Mouse (Mus musculus): ENCODE results near the gene 9530003J23Rik. TPM values are rescaled to one million over a fixed set of nuclear protein-coding genes. Genes with fewer than 3 reads are reported as not detected.
"Not testable (repeated sequence)": the region's sequence is repeated elsewhere in the genome, so short reads cannot be mapped to it uniquely, and the experiment has no call there.

Gene 9530003J23Rik
- polyA plus RNA-seq, 1 experiment from 2014 or later, result not detected

DNA sequence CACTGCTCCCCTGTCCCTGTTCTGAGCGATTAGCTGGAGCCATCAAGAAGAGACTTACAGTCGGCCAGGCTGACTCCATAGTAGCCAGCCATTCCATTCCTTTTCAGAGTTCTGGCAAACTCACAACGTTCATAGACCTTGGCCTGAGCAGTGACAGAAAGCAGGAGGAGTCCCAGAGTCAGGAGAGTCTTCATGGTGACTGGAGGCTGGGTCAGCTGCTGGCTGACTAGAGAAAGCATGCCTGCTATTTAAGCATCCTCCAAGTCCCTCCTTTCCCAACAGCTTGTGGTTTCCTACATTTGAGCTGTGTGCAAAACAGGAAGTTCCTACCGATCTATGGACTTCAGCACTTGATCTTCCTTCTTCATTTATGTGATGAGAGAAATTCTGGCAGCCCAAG is 43.5 kb upstream of the 9530003J23Rik start, which contains the start of gene Lyz2:
TSS of gene Lyz2 (minus strand) at position 273 of the 400 bp plus-strand sequence.
- Histone ChIP-seq H3K9me3 (replicated peaks; ENCODE audit: control insufficient read depth, low read length) (no peaks in the 10 kb centered on the region), H3K4me1 (ENCODE audit: control insufficient read depth, low read depth, low read length) (no peaks in the 10 kb centered on the region), H3K27me3 (ENCODE audit: control insufficient read depth, insufficient read depth, low read depth, low read length) (no peaks in the 10 kb centered on the region), H3K27ac (ENCODE audit: low read length) (peak within 1 kb of the TSS; percentile 48; the same call in 1 of the 2 replicates), H3K9ac (ENCODE audit: low read depth, low read length) (no peak within 1 kb of the TSS), H3K4me3 (ENCODE audit: low read depth, low read length) (peak within 1 kb of the TSS; percentile 38), H3K36me3 (ENCODE audit: control insufficient read depth, insufficient read depth) (no peaks in the 10 kb centered on the region), H3K4me2 (ENCODE audit: low read depth, low read length) (no peak within 1 kb of the TSS)
- peak; percentile 48; the same call in 1 of the 2 replicates for ATAC-seq (ENCODE audit: low read depth)
- 10% methylated on average over 4 of the region's 4 CpGs for WGBS (ENCODE audit: insufficient replicate concordance)

DNA sequence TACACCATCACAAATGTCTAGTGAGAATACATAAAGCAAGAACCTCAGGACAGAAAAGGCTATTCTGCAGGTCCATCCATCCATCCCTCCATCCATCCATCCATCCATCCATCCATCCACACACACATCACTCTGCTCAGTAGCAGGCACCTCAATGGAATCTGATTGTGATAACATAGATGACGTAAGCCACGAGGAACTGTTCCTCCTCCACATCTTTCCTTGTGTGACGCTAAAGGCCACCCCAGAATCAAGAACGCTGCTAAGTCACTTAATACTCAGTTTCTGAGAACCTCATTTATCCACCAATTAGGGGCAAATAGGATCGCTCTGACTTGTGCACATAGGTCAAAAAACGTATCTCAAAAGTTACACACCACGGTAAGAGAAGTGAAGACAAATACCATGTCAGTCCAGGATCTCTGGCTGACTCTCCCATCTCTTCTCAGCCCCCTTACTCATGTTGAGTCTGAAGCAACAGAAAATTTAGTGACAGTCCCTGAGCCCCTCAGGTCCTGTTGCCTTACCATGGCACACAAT is 42.9 kb upstream of the 9530003J23Rik start:
- Histone ChIP-seq H3K4me2 (ENCODE audit: low read depth, low read length) (no peak overlapping the region), H3K27ac (ENCODE audit: low read length) (peak overlapping the region; percentile 48; the same call in 1 of the 2 replicates)

DNA sequence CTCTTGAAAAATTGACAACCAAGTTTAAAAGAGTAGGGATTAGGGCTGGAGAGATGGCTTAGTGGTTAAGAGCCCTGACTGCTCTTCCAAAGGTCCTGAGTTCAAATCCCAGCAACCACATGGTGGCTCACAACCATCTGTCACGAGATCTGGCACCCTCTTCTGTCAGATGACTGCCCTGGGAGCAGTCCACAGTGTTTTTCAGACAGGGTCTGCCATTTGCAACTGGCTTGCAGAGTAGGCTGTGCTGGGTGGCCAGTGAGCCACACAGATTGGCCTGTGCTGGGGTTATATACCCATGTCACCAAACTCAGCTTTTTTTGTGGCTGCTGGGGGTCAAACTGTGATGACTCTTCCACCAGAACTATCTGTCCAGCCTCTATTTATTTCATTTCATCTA is 41.5 kb upstream of the 9530003J23Rik start:
- Histone ChIP-seq H3K9me3 (replicated peaks; ENCODE audit: control insufficient read depth, low read length) (no peaks in the 10 kb centered on the region), H3K4me2 (ENCODE audit: low read depth, low read length) (no peak overlapping the region), H3K36me3 (ENCODE audit: control insufficient read depth, insufficient read depth) (no peaks in the 10 kb centered on the region), H3K27me3 (ENCODE audit: control insufficient read depth, insufficient read depth, low read depth, low read length) (no peaks in the 10 kb centered on the region), H3K4me3 (ENCODE audit: low read depth, low read length) (peak overlapping the region; percentile 21; the same call in 1 of the 2 replicates), H3K9ac (ENCODE audit: low read depth, low read length) (no peak overlapping the region), H3K27ac (ENCODE audit: low read length) (no peak overlapping the region), H3K4me1 (ENCODE audit: control insufficient read depth, low read depth, low read length) (no peaks in the 10 kb centered on the region)
- WGBS (ENCODE audit: insufficient replicate concordance), result 19% methylated on average over 1 of the region's 1 CpGs
- no peak for ATAC-seq (ENCODE audit: low read depth)

More for the DNA sequence above, 42.9 kb upstream of the 9530003J23Rik start:
- H3K36me3 ChIP-seq (ENCODE audit: control insufficient read depth, insufficient read depth), result no peaks in the 10 kb centered on the region
- 49% methylated on average over 7 of the region's 7 CpGs for WGBS (ENCODE audit: insufficient replicate concordance)
- H3K4me3 ChIP-seq (ENCODE audit: low read depth, low read length), result peak overlapping the region; percentile 38
- no peaks in the 10 kb centered on the region for H3K9me3 ChIP-seq (replicated peaks; ENCODE audit: control insufficient read depth, low read length)
- no peak for ATAC-seq (ENCODE audit: low read depth)
- no peaks in the 10 kb centered on the region for H3K27me3 ChIP-seq (ENCODE audit: control insufficient read depth, insufficient read depth, low read depth, low read length)
- no peaks in the 10 kb centered on the region for H3K4me1 ChIP-seq (ENCODE audit: control insufficient read depth, low read depth, low read length)
- H3K9ac ChIP-seq (ENCODE audit: low read depth, low read length), result no peak overlapping the region

DNA sequence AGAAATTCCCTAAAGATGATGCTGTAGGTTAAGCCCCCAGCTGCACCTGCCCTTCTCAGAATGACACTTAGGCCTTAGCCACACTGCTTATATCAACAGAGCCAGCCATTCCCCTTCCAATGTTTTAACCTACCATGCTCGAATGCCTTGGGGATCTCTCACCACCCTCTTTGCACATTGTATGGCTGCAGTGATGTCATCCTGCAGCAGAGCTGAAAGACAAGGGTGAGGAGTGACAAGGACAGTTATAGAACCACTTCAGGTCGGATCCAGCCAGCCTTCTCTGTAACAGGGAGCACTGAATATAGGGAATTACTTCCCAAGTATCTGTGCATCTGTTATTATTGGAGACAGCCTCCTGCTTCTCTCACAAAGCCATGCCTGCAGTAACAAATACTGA is 40.0 kb upstream of the 9530003J23Rik start:
- H3K36me3 ChIP-seq (ENCODE audit: control insufficient read depth, insufficient read depth); H3K27me3 ChIP-seq (ENCODE audit: control insufficient read depth, insufficient read depth, low read depth, low read length); H3K4me3 ChIP-seq (ENCODE audit: low read depth, low read length); H3K27ac ChIP-seq (ENCODE audit: low read length); ATAC-seq (ENCODE audit: low read depth); H3K9me3 ChIP-seq (replicated peaks; ENCODE audit: control insufficient read depth, low read length); H3K4me2 ChIP-seq (ENCODE audit: low read depth, low read length); H3K9ac ChIP-seq (ENCODE audit: low read depth, low read length); H3K4me1 ChIP-seq (ENCODE audit: control insufficient read depth, low read depth, low read length): not testable (repeated sequence)
- WGBS (ENCODE audit: insufficient replicate concordance), result 26% methylated on average over 2 of the region's 2 CpGs

DNA sequence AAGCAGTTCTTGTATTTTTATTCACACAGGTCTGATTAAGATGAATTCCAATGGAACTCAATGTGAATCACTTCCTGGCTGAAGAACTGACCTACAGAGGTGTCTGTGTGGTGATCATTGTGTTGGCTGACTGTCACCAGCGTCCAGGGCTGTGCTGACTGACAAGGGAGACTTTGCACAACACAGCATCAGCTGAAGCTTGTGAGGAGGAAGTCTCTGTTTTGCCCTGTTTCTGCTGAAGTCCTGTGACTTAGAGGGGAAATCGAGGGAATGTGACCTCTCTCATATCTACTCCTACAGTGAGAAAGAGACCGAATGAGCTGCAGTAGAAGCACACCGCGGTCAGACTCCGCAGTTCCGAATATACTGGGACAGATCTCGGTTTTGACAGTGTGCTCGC is 39.3 kb upstream of the 9530003J23Rik start:
- H3K27ac ChIP-seq (ENCODE audit: low read length); H3K4me3 ChIP-seq (ENCODE audit: low read depth, low read length); H3K27me3 ChIP-seq (ENCODE audit: control insufficient read depth, insufficient read depth, low read depth, low read length); H3K4me2 ChIP-seq (ENCODE audit: low read depth, low read length); H3K4me1 ChIP-seq (ENCODE audit: control insufficient read depth, low read depth, low read length); H3K36me3 ChIP-seq (ENCODE audit: control insufficient read depth, insufficient read depth); ATAC-seq (ENCODE audit: low read depth); H3K9ac ChIP-seq (ENCODE audit: low read depth, low read length); H3K9me3 ChIP-seq (replicated peaks; ENCODE audit: control insufficient read depth, low read length): not testable (repeated sequence)
- WGBS (ENCODE audit: insufficient replicate concordance), result 63% methylated on average over 9 of the region's 9 CpGs

DNA sequence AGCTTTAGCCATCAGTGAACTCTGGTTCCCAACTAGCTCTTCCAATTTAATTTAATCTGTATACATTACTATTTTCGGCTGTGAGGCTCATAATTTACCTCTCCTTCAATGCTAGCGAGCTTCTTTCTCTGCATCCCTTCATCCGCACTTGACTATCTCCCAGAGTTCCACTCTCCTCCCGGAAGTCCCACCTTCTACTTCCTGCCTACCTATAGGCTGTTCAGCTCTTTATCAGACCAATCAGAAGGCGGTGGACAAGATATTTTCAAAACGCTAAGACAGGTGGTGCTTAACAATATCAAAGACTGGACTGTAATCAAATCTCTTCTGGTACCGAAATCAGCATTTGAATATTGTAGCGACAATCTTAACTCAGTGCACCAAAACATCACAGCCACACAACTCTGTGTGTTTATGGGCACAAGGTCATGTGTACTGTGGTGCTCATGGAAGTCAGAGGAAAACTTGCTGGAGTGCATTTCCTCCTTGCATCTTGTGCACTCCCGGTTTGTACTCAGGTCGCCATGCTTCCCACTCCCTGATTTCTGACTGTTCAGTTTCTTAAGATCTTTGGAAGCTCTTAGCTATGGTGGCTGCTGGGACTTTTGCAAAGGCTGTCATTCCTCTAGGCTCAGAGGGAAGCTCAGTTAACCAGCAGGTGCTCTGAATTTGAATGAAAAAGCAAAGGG is 37.3 kb upstream of the 9530003J23Rik start:
- 67% methylated on average over 10 of the region's 10 CpGs for WGBS (ENCODE audit: insufficient replicate concordance)
- Histone ChIP-seq H3K36me3 (ENCODE audit: control insufficient read depth, insufficient read depth) (no peaks in the 10 kb centered on the region), H3K27me3 (ENCODE audit: control insufficient read depth, insufficient read depth, low read depth, low read length) (no peaks in the 10 kb centered on the region), H3K27ac (ENCODE audit: low read length) (no peak overlapping the region), H3K4me2 (ENCODE audit: low read depth, low read length) (no peak overlapping the region), H3K4me3 (ENCODE audit: low read depth, low read length) (no peak overlapping the region), H3K9me3 (replicated peaks; ENCODE audit: control insufficient read depth, low read length) (no peaks in the 10 kb centered on the region), H3K4me1 (ENCODE audit: control insufficient read depth, low read depth, low read length) (no peaks in the 10 kb centered on the region), H3K9ac (ENCODE audit: low read depth, low read length) (no peak overlapping the region)
- ATAC-seq (ENCODE audit: low read depth), result no peak

DNA sequence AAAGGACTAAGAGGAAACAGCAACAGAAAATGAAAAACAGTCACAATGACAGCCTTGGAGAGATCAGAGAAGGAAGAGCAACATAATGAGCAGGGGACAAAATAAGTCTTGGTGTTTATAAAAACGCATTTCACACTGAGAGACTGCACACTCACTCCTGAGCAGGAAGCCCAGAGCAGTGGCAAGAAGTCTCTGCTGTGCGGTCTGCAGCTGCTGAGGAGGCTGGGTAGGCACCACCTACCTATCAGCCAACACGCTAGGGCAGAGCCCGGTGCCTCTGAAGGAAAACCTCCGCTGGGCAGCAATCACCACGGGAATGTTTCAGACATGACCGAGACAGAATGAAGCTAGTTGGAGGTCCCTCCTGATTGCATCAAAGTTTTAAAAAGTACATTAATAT is 36.1 kb upstream of the 9530003J23Rik start:
- not testable (repeated sequence) for H3K4me3 ChIP-seq (ENCODE audit: low read depth, low read length); H3K9ac ChIP-seq (ENCODE audit: low read depth, low read length); H3K4me1 ChIP-seq (ENCODE audit: control insufficient read depth, low read depth, low read length); H3K27ac ChIP-seq (ENCODE audit: low read length); H3K27me3 ChIP-seq (ENCODE audit: control insufficient read depth, insufficient read depth, low read depth, low read length); ATAC-seq (ENCODE audit: low read depth); H3K4me2 ChIP-seq (ENCODE audit: low read depth, low read length); H3K36me3 ChIP-seq (ENCODE audit: control insufficient read depth, insufficient read depth); H3K9me3 ChIP-seq (replicated peaks; ENCODE audit: control insufficient read depth, low read length)
- 49% methylated on average over 3 of the region's 7 CpGs for WGBS (ENCODE audit: insufficient replicate concordance)

DNA sequence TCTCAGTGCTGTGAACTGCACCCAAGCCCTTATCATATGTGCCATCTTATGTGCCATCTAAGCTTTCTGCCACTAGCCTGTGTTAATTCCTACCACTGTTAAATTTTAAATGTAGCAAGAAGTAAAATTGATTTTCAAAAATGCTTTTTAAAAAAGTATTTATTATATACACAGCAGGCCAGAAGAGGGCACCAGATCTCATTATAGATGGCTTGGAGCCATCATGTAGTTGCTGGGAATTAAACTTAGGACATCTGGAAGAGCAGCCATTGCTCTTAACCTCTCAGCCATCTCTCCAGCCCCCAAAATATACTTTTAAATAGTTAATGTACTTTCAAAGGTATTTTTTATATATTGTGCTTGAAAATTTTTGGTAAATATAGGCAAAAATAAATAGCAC is 33.5 kb upstream of the 9530003J23Rik start:
- no peaks in the 10 kb centered on the region for H3K36me3 ChIP-seq (ENCODE audit: control insufficient read depth, insufficient read depth)
- no peaks in the 10 kb centered on the region for H3K27me3 ChIP-seq (ENCODE audit: control insufficient read depth, insufficient read depth, low read depth, low read length)
- no peak overlapping the region for H3K27ac ChIP-seq (ENCODE audit: low read length)
- no peaks in the 10 kb centered on the region for H3K9me3 ChIP-seq (replicated peaks; ENCODE audit: control insufficient read depth, low read length)
- ATAC-seq (ENCODE audit: low read depth), result no peak
- no peak overlapping the region for H3K4me2 ChIP-seq (ENCODE audit: low read depth, low read length)
- no peak overlapping the region for H3K9ac ChIP-seq (ENCODE audit: low read depth, low read length)
- H3K4me1 ChIP-seq (ENCODE audit: control insufficient read depth, low read depth, low read length), result no peaks in the 10 kb centered on the region
- H3K4me3 ChIP-seq (ENCODE audit: low read depth, low read length), result no peak overlapping the region

DNA sequence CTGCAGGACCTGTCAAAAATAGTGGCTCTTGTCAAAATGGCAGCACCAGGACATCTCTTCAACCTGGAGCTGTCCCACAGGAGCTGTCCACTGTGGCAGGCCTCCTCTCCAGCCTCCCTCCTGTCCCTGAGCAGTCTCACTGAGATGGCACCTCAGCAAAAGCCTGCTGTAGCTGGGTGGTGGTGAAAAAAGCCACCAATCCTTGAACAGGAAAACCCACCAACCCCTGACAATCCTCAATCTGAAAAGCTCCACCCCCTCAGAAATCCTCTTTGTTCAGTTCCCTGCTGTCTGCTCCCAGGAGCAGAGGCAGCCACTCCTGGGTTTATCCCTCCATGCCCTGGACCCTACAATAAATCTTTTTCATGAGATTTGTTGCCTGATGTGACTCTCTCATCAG is 21.4 kb upstream of the 9530003J23Rik start:
- Histone ChIP-seq H3K36me3 (ENCODE audit: control insufficient read depth, insufficient read depth) (no peaks in the 10 kb centered on the region), H3K9me3 (replicated peaks; ENCODE audit: control insufficient read depth, low read length) (no peaks in the 10 kb centered on the region), H3K4me3 (ENCODE audit: low read depth, low read length) (no peak overlapping the region), H3K4me2 (ENCODE audit: low read depth, low read length) (no peak overlapping the region), H3K4me1 (ENCODE audit: control insufficient read depth, low read depth, low read length) (no peaks in the 10 kb centered on the region), H3K27ac (ENCODE audit: low read length) (no peak overlapping the region), H3K9ac (ENCODE audit: low read depth, low read length) (no peak overlapping the region), H3K27me3 (ENCODE audit: control insufficient read depth, insufficient read depth, low read depth, low read length) (no peaks in the 10 kb centered on the region)
- no peak for ATAC-seq (ENCODE audit: low read depth)
